Mouse (Mus musculus) intestine, embryonic 16.5 days (tissue): ENCODE results near the gene Zfp420. TPM values are rescaled to one million over a fixed set of nuclear protein-coding genes. Genes with fewer than 3 reads are reported as not detected.
A peak's percentile ranks its signal among the peaks of the same experiment; 100 is the strongest.

Source experiments
- ATAC-seq: fragments of 200-750 bp; cut with Nextera tagmentation; 2 replicates; pipeline ENCODE4 v1.8.0; 2017; ENCODE audit warnings: moderate TSS enrichment, moderate library complexity
- H3K27ac ChIP-seq: fragments of 300-500 bp; sonication (generic); 2 replicates; pipeline ENCODE4 v1.5.1; 2014; ENCODE audit warnings: mild to moderate bottlenecking, low read length
- H3K27me3 ChIP-seq: fragments of 300-500 bp; sonication (generic); replicated peaks from 2 replicates; pipeline ENCODE4 v1.6.1; 2014; ENCODE audit warnings: low read length, control low read depth, mixed read lengths; ENCODE audit not compliant: control insufficient read depth, insufficient read depth
- H3K36me3 ChIP-seq: fragments of 300-500 bp; sonication (generic); 2 replicates; pipeline ENCODE4 v1.6.1; 2014; ENCODE audit warnings: low read length, control low read depth; ENCODE audit not compliant: control insufficient read depth, insufficient read depth
- H3K4me1 ChIP-seq: fragments of 300-500 bp; sonication (generic); 2 replicates; pipeline ENCODE4 v1.6.1; 2014; ENCODE audit warnings: low read length, control low read depth, mixed read lengths; ENCODE audit not compliant: control insufficient read depth, insufficient read depth
- H3K4me2 ChIP-seq: fragments of 300-500 bp; sonication (generic); 2 replicates; pipeline ENCODE4 v1.6.1; 2014; ENCODE audit warnings: low read depth, low read length, control low read depth
- H3K4me3 ChIP-seq: fragments of 300-500 bp; sonication (generic); 2 replicates; pipeline ENCODE4 v1.5.1; 2014; ENCODE audit warnings: mild to moderate bottlenecking, low read length
- H3K9ac ChIP-seq: fragments of 300-500 bp; sonication (generic); 2 replicates; pipeline ENCODE4 v1.6.1; 2014; ENCODE audit warnings: low read depth, low read length
- H3K9me3 ChIP-seq: fragments of 300-500 bp; sonication (generic); 2 replicates; pipeline ENCODE4 v1.6.1; 2016; ENCODE audit warnings: low read length, control low read depth; ENCODE audit not compliant: control insufficient read depth
- WGBS: fragments of 180-500 bp; shearing (Covaris S2); extraction: QIAGEN DNeasy Blood & Tissue Kit; methylation state at CpG from one replicate; pipeline ENCODE4 v1.1.7; 2014; 5-methylcytosine and 5-hydroxymethylcytosine counted together
- polyA plus RNA-seq: library from polyadenylated mRNA; unstranded; fragments of >200 nt; fragmentation: Nextera tagmentation; extraction: Ambion mirVana; gene quantifications from 2 replicates; pipeline ENCODE4 v1.2.1, GENCODE M21; 2015

Zfp420 gene
- polyA plus RNA-seq, 1 experiment from 2014 or later = 4.3 TPM

DNA sequence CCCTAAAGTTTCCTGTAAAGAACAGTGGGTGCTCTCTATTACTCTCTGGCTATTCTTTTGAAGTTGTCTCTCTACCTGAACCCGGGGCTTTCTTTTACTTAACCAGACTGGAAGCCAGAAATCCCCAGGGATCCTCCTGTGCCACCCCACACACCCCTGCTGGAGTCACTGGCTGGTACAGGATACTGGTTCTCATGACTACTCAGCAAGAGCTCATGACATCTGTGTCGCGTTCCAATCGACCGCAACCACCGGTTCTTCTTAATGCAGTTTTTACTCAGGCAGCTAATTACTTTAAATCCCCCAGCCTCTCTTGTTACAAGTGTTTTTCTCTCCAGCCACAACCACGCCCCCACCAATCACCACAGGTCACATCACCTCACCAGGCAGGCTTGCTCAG is 20.3 kb downstream of the Zfp420 start:
- WGBS = 75% methylated on average over 7 of the region's 7 CpGs
- no peak overlapping the region for H3K4me2 ChIP-seq
- peaks cover 16% of the 10 kb centered on the region for H3K9me3 ChIP-seq
- H3K9ac ChIP-seq = no peak overlapping the region
- no peak for ATAC-seq
- H3K4me3 ChIP-seq = no peak overlapping the region
- H3K27me3 ChIP-seq = no peaks in the 10 kb centered on the region
- peaks cover 8% of the 10 kb centered on the region for H3K36me3 ChIP-seq
- H3K27ac ChIP-seq = no peak overlapping the region
- no peaks in the 10 kb centered on the region for H3K4me1 ChIP-seq

DNA sequence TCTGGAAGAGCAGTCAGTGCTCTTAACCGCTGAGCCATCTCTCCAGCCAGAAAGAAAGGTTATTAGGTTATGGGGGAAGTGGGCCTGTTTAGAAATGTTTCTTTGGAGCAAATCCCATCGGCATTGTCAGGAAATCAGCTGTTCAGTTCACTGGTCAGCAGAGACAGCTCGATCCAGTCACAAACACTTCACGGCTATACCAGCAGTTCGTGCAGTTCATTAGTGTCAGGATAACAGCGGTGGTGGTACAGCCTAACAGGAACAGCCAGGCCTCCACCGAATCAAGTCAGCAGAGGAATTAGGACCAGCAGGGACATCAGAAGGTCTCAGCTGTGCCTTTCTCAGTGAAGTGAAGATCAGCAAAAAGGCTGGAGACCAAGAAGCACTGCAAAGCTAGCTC is 21.1 kb downstream of the Zfp420 start:
- Histone ChIP-seq H3K9ac (no peak overlapping the region), H3K4me3 (no peak overlapping the region), H3K27ac (no peak overlapping the region), H3K4me2 (no peak overlapping the region), H3K4me1 (no peaks in the 10 kb centered on the region), H3K36me3 (no peaks in the 10 kb centered on the region), H3K9me3 (peaks cover 7% of the 10 kb centered on the region; the same call in 1 of the 2 replicates), H3K27me3 (no peaks in the 10 kb centered on the region)
- no peak for ATAC-seq
- 89% methylated on average over 7 of the region's 7 CpGs for WGBS

DNA sequence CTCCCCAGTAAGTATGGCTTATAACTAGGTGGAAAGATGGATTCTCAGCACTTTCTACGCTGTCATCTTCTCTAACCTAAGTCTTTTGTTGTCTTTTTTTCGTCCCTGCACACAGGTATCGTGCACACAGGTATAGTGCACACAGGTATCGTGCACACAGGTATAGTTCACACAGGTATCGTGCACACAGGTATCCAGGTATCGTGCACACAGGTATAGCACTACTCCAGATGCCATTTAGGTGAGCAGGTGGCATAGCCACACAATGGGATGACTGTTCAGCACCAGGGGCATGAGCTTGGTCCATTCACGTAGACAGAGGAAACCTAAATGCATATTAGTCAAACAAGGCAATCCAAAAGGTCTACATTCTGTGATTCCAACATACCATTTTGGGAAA is 30.7 kb downstream of the Zfp420 start:
- WGBS = 96% methylated on average over 7 of the region's 7 CpGs

DNA sequence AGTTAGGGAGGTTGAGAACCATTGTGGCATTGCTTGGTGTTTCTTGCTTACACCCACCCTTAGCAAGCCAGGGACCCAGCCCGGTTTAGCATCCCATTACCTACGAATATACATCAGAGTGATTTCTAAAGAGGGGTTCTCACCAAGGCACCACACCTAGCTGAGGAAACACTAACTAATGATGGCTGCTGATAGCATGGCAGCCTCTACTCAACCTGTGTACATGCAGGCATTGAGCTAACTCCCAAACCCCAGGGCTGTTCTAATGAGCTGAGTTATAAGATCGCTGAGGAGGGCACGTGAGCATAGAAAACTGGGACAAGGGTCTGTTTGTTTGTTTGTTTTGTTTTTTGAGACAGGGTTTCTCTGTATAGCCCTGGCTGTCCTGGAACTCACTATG is 33.0 kb downstream of the Zfp420 start:
- WGBS = 90% methylated on average over 4 of the region's 4 CpGs
- Histone ChIP-seq H3K4me2 (no peak overlapping the region), H3K4me3 (no peak overlapping the region), H3K36me3 (peaks cover 48% of the 10 kb centered on the region), H3K4me1 (no peaks in the 10 kb centered on the region), H3K9ac (no peak overlapping the region), H3K27me3 (no peaks in the 10 kb centered on the region), H3K9me3 (peaks cover 33% of the 10 kb centered on the region), H3K27ac (no peak overlapping the region)
- no peak for ATAC-seq

More for the DNA sequence above, 30.7 kb downstream of the Zfp420 start:
- Histone ChIP-seq H3K4me2 (no peak overlapping the region), H3K36me3 (peaks cover 35% of the 10 kb centered on the region), H3K9me3 (peaks cover 43% of the 10 kb centered on the region), H3K27me3 (no peaks in the 10 kb centered on the region), H3K9ac (no peak overlapping the region), H3K4me1 (no peaks in the 10 kb centered on the region), H3K4me3 (no peak overlapping the region), H3K27ac (no peak overlapping the region)
- ATAC-seq = no peak

DNA sequence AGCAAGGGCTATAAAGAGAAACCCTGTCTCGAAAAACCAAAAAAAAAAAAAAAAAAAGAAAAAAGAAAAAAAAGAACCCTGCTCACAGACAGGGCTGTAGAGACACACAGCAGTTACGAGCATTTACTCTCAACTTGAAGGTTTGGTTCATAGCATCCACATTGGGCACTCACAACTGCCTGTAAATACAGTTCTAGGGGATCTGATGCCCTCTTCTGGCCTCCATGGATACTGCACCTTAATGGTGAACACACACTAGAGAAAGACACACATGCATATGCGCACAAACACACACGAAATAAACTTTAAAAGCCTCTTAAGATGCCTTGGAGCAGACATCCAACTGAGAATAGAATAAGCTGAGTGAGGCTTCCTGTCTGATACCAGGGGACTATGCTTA is 38.6 kb downstream of the Zfp420 start:
- Histone ChIP-seq H3K9ac (no peak overlapping the region), H3K9me3 (peaks cover 25% of the 10 kb centered on the region), H3K4me3 (no peak overlapping the region), H3K27ac (no peak overlapping the region), H3K36me3 (peaks cover 53% of the 10 kb centered on the region), H3K27me3 (no peaks in the 10 kb centered on the region), H3K4me1 (no peaks in the 10 kb centered on the region), H3K4me2 (no peak overlapping the region)
- WGBS = 95% methylated on average over 4 of the region's 4 CpGs
- ATAC-seq = no peak

DNA sequence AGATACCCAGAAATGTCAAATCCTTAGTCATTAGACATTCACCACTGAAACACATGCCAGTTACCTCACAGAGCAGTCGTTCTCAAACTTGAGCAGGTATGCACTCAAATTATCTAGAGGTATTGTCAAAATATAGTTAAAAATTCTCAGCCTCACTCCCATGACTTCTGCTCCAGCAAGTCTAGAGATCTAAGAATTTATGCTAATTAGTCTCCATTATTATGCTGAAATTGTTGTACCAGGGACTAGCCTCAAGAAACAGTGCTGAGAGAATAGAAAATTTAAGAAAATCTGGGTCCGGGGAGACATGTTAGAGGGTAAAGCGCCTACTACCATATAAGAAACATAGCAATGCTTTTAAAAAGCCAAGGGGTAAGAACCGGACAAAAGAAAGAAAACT is 44.3 kb downstream of the Zfp420 start:
- no peak for ATAC-seq
- no peak overlapping the region for H3K4me2 ChIP-seq
- H3K9ac ChIP-seq = no peak overlapping the region
- no peak overlapping the region for H3K4me3 ChIP-seq
- no peaks in the 10 kb centered on the region for H3K27me3 ChIP-seq
- no peaks in the 10 kb centered on the region for H3K9me3 ChIP-seq
- H3K36me3 ChIP-seq = peaks cover 12% of the 10 kb centered on the region
- no peaks in the 10 kb centered on the region for H3K4me1 ChIP-seq
- WGBS = 95% methylated on average over 4 of the region's 4 CpGs
- H3K27ac ChIP-seq = no peak overlapping the region

DNA sequence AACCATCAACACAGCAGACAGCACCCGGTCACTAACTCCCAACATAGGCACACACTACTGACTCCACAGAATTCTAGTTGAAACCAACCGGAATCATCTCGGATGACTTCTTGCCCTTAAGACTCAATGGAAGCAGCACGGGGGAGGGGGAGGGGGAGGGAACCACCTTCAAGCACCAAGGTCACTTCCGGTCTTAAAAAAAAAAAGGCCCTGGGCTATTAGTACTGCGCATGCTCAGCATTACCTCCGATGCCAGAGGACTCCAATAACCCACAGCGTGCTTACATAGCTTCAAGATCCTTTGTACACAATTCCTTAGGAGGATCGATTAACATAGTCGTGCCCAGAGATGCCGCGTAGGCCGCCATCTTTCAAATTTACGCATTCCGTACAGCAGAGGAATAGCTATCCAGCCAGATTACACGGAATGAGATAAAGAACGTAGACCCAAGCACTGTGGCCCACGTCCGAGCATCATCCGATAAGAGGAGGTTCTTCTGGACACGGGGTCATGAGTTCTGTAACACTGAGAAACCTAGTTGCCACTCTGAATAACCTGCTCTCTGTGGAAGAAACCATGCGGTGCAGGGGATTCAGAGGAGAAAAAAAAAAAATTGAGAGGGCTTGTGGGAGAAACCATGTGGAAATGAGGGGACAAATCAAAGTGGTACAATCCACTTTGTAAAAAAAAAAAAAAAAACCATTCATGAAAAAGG is 46.3 kb downstream of the Zfp420 start, which contains the start of gene Zfp27:
Gene Zfp27 (minus strand): TSS at position 607 of the 716 bp plus-strand sequence.
- Histone ChIP-seq H3K9me3 (no peaks in the 10 kb centered on the region), H3K36me3 (peaks cover 6% of the 10 kb centered on the region; the same call in 1 of the 2 replicates), H3K27me3 (no peaks in the 10 kb centered on the region), H3K27ac (peak within 1 kb of the TSS; percentile 98), H3K4me2 (peak within 1 kb of the TSS; percentile 70), H3K4me3 (peak within 1 kb of the TSS; percentile 68), H3K9ac (peak within 1 kb of the TSS; percentile 75), H3K4me1 (peaks cover 8% of the 10 kb centered on the region; the same call in 1 of the 2 replicates)
- peak; percentile 87 for ATAC-seq
- WGBS = 0% methylated on average over 22 of the region's 22 CpGs

DNA sequence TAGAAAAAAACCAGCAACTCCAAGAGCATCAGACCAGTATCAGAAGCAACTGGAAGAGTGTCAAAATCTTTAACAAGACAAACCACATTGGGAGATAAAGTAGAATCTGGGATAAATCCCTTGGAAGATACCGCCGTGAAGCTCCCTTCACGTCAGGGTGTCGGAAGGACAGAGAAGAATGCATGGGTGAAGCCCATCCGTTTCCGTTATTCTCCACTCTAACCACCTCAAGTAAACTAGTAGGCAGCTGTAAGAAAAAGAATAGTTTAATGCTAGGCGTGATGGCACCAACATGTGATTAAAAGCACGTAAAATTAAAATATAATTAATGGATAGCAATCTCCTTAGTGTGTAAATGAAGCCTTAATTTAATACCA is 46.9 kb downstream of the Zfp420 start:
- WGBS = 23% methylated on average over 8 of the region's 8 CpGs
- Histone ChIP-seq H3K27me3 (no peaks in the 10 kb centered on the region), H3K9ac (peak overlapping the region; percentile 56), H3K9me3 (no peaks in the 10 kb centered on the region), H3K36me3 (peaks cover 6% of the 10 kb centered on the region; the same call in 1 of the 2 replicates), H3K4me1 (peaks cover 8% of the 10 kb centered on the region; the same call in 1 of the 2 replicates), H3K4me3 (peak overlapping the region; percentile 68), H3K4me2 (peak overlapping the region; percentile 70), H3K27ac (peak overlapping the region; percentile 98)
- no peak for ATAC-seq

DNA sequence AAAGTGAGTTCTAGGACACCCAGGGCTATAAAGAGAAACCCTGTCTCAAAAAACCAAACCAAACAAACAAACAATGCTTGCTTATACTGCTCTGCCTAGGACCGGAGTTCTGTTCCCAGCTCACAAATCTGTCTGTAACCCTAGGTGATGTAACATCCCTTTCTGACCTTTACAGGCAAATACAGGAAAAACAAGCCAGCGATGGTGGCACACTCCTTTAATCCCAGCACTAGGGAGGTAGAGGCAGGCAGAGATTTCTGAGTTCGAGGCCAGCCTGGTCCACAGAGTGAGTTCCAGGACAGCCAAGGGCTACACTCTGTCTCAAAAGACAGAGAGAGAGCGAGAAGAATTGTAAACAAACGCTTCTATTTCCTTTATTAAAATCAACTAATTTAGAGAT is 47.4 kb downstream of the Zfp420 start:
- 87% methylated on average over 5 of the region's 5 CpGs for WGBS
- ATAC-seq = no peak

More for the DNA sequence above, 47.4 kb downstream of the Zfp420 start:
- peaks cover 8% of the 10 kb centered on the region; the same call in 1 of the 2 replicates for H3K4me1 ChIP-seq
- no peak overlapping the region for H3K27ac ChIP-seq
- no peak overlapping the region for H3K4me3 ChIP-seq
- no peaks in the 10 kb centered on the region for H3K9me3 ChIP-seq
- H3K9ac ChIP-seq = no peak overlapping the region
- no peaks in the 10 kb centered on the region for H3K27me3 ChIP-seq
- no peak overlapping the region for H3K4me2 ChIP-seq
- H3K36me3 ChIP-seq = peaks cover 10% of the 10 kb centered on the region
